Mouse (Mus musculus) ES-E14 (cell line): Measurements from ENCODE around the gene Actl6a.

Source experiments
- CHD2 ChIP-seq: IDR thresholded peaks from 2 replicates; pipeline ENCODE4 v1.6.1; 2014; ENCODE audit warnings: mild to moderate bottlenecking, low read depth, low read length, inconsistent platforms
- HCFC1 ChIP-seq: IDR thresholded peaks from 2 replicates; pipeline ENCODE4 v1.6.1; 2012; ENCODE audit warnings: low read length, inconsistent platforms, borderline replicate concordance; ENCODE audit not compliant: insufficient read depth
- MAFK ChIP-seq: IDR thresholded peaks from 2 replicates; pipeline ENCODE4 v1.6.1; 2014; ENCODE audit warnings: mild to moderate bottlenecking, low read depth, low read length, inconsistent platforms; ENCODE audit not compliant: insufficient read depth
- ZC3H11A ChIP-seq: IDR thresholded peaks from 2 replicates; pipeline ENCODE4 v1.6.1; 2012; ENCODE audit warnings: low read depth, mild to moderate bottlenecking, inconsistent platforms, low read length, borderline replicate concordance

DNA sequence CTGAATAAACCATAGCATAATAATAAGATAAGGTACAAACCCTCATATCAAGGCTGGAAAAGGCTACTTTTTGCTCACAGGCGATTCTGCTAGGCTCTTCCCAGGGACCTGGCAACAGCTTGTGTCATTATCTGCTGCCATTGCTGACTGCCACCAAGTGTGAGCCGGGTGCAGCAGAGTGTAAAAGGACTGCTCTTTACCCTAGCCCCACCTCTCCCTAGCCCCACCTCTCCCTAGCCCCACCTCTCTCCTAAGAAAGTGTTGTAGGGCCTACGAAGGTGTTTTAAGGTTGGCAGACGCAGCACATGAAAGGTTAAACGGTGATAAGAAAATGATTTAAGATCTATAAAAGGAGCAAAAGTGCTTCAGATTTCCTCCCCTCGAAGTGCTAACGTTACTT lies 57.8 kb downstream of the Actl6a start:
- no peak for TF ChIP-seq ZC3H11A
- TF ChIP-seq CHD2: no peak
- TF ChIP-seq HCFC1: no peak
- TF ChIP-seq MAFK: no peak
